Mouse (Mus musculus) large intestine, adult 2 months (tissue): ENCODE measurements around the gene Gm21974. TPM values are rescaled to one million over a fixed set of nuclear protein-coding genes. Genes with fewer than 3 reads are reported as not detected.
"Not testable (repeated sequence)": the region's sequence is repeated elsewhere in the genome, so short reads cannot be mapped to it uniquely, and the experiment has no call there.

Experiments
- DNase-seq: peaks from one replicate; pipeline ENCODE4 v3.0.0-alpha.2; 2012; ENCODE audit warnings: low read depth, low spot score
- WGBS: fragments of 180-500 bp; shearing (Covaris S2); methylation state at CpG from one replicate; pipeline ENCODE4 v1.1.7; 2018; 5-methylcytosine and 5-hydroxymethylcytosine counted together
- polyA plus RNA-seq: library from polyadenylated mRNA; depleted of rRNA; stranded (reverse); fragments of >200 nt; gene quantifications from 2 replicates; pipeline ENCODE4 v1.2.3, GENCODE M21; 2012

The Gm21974 gene
- polyA plus RNA-seq, 1 experiment = not detected

DNA sequence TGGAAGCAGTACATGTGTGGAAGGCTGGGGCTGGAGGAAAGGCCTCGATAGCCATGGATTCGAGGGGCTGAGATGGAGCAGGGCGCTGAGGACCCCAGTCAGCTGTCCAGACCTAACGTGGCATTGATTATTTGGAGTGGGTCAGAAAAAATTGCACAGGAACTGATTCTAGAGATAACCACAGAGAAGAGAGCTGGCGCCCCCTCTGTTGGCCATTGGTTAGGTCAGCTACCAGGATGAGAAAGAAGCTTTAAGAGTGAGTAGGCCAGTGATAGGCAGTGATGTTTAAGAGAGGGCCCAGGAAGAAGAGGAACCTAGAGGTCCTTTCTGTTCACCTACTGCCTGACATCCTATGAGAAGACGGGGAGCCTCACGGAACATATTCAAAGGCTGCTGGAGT is 24.0 kb upstream of the Gm21974 start:
- no peak for DNase-seq
- 81% methylated on average over 7 of the region's 7 CpGs for WGBS

GRCm38 (mm10) chr7:127918203-127918602 is 22.9 kb upstream of the Gm21974 start:
- WGBS = 48% methylated on average over 3 of the region's 3 CpGs

DNA sequence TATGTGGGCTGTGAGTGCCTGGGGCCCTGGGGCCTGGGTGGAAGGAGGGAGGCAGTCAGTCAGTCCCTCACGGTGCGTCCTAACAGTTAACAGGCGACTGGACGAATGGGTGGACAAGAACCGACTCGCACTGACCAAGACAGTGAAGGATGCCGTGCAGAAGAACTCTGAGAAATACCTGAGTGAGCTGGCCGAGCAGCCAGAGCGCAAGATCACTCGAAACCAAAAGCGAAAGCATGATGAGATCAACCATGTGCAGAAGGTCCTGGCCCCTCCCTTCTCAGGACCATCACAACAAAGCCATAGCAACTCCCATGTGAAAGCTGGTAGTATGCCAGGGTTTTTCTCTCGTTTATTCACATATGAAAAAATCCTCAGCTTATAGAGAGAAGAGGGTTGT is 20.0 kb upstream of the Gm21974 start:
- 79% methylated on average over 12 of the region's 12 CpGs for WGBS
- no peak for DNase-seq

More at GRCm38 (mm10) chr7:127918203-127918602, 22.9 kb upstream of the Gm21974 start:
- DNase-seq = no peak

DNA sequence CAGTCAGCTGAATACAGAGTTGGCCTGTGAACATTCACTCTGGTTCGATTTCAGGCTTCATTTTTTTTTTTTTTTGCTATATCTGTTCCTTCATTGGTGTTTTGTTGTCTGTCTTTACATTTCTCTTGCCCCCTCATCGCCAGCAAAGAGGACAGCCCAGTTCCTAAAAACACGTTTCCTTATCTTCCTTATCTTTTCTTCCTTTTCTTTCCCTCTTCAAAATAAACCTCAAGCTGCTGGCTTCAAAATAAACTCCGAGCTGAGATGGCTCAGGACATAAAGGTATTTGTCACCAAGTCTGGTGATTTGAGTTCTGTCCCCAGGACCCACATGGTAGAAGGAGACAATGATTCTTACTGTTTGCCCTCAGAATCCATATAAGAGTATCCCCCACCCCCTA is 17.7 kb upstream of the Gm21974 start:
- DNase-seq = no peak
- WGBS = 6% methylated on average over 4 of the region's 4 CpGs

DNA sequence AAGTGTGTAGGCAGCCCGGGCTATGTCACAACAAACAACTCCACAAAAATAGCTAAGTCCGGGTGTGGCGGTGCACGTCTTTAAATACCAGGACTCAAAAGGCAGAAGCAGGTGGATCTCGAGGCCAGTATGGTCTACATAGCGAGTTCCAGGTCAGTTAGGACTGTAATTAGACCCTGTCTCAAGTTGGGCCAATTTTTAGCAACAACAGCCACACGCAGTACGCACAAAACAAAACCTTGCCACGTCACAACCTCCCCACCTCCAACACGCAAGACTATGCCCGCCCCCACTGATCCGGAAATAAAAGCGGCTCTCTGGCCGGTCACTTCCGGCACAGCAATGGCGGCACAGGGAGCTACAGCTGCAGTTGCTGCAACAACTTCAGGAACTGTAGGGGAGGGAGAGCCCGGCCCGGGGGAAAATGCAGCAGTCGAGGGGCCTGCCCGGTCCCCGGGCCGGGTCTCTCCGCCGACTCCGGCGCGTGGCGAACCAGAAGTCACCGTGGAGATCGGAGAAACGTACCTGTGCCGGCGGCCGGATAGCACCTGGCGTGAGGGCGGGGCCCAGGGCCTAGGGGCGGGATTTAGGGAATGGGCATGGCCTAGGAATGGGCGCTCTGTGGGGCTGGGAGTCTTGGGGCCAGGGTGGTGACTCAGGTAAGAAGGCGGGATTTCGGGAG is 17.1 kb upstream of the Gm21974 start, which contains the start of gene Kat8:
Gene Kat8, plus strand, starts transcription at position 327 of the 682 bp plus-strand sequence.
- DNase-seq = no peak
- under 1% methylated on average over 40 of the region's 40 CpGs for WGBS

DNA sequence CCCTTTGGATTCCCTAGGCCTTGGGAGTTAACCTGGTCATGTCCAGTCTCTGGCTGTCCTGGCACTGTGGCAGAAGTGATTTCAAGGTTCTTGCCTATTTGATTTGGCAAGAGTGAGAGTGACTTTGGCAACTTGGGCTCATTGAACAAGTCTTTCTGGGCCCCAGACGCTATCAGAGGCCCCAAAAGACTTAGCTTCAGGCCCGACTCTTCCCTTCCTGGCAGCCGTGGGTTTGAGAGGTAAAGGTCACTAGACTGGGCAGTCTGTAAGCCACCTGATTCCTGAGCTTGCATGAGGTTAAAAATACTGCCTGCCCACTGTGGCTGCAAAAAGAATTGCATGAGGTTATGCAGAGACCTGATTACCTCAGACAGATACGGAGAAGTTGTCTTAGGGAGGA is 13.4 kb upstream of the Gm21974 start:
- 75% methylated on average over 4 of the region's 4 CpGs for WGBS

GRCm38 (mm10) chr7:127907939-127908338 is 12.7 kb upstream of the Gm21974 start:
- no peak for DNase-seq
- 93% methylated on average over 12 of the region's 12 CpGs for WGBS

More for the DNA sequence above, 13.4 kb upstream of the Gm21974 start:
- DNase-seq = no peak

DNA sequence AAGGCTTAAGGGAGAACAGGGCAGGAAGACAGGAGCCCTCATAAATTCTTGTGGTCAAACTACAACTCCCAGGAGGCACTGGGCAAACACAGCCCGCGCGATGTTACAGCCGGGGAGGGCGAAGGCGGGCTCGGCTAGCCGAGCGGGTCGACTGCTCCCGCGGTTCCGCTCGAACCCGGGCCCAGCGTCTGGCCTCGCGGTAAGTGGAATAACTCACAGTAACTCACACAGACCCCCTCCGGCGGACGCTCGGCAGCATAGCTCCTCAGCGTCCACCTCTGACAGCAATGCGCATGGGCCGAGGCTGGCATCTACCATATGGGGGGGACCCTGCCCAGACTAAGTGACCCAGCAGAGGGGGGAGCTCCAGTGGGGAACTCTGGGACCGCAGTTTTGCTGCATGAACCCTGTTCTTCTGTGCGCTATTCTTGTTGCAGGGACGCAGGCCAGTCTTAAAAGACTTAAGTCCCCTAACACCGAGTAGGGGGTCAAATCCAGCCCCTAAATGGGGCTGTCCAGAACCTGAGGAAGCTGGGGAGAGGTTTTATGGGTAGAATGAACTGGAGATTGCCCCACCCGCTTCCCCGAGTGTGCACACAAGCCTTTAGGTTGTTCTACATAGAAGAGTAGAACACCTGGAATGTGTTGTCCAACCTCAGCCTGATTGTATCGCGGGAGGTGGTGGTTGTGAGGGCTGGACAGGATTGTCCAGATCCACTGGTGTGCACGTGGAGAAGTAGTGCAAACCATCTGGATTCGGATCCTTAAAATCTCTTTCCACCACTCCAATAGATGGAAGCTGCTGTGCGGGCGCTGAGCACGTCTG is 8.9 kb upstream of the Gm21974 start, which contains the start of gene Bckdk:
Gene Bckdk, plus strand, starts transcription at position 112 of the 826 bp plus-strand sequence.
- no peak for DNase-seq
- WGBS = 4% methylated on average over 38 of the region's 38 CpGs

GRCm38 (mm10) chr7:127901772-127902171 is 6.5 kb upstream of the Gm21974 start:
- 93% methylated on average over 2 of the region's 2 CpGs for WGBS
- DNase-seq = no peak

DNA sequence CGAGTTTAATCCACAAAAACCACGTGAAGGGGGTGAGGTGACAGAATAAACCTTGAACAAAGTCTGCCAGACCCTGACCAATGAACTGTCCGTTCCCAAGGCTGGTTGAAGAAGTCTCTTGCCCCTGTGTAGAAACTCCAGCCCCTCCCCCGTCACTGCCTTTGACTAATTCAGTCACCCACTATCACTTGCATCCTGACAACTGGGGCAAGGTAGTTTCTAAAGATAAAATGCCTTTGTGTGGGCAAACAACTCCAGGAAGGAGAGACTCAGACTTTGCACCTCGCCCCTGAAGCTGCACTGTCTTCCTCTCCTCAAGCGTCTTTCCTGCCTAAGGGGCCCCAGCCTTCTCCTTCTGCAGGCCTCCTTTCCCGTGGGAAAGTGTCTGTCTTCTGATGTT is 4.7 kb upstream of the Gm21974 start:
- no peak for DNase-seq
- 19% methylated on average over 7 of the region's 7 CpGs for WGBS

DNA sequence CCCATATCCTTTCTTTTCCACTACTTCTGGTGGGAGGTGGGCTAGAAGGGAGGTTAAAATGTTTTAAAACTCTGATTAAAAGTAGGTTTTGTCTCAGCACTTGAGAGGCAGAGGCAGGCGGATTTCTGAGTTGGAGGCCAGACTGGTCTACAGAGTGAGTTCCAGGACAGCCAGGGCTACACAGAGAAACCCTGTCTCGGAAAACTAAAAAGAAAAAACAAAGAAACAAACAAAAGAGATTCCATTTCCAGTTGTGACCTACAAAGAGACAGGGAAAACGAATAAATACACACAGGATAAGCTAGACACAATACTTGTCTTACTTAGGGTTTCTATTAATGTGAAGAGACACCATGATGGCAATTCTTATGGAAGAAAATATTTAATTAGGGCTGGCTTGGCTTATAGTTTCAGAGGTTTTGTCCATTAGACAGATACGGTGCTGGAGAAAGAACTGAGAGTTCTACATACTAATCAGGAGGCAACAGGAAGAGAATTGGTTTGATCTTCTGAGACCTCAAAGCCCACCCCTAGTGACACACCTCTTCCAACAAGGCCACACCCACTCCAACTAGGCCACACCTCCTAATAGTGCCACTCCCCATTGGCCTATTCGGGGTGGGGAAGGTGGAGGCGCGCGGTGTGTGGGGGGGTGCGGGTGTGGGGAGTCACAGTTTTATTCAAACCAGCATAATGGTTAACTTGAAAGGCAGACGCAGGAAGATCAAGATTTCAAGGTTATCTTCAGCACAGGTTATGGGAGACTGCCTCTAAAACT is 3.1 kb upstream of the Gm21974 start:
- WGBS = 34% methylated on average over 10 of the region's 10 CpGs
- DNase-seq = no peak

DNA sequence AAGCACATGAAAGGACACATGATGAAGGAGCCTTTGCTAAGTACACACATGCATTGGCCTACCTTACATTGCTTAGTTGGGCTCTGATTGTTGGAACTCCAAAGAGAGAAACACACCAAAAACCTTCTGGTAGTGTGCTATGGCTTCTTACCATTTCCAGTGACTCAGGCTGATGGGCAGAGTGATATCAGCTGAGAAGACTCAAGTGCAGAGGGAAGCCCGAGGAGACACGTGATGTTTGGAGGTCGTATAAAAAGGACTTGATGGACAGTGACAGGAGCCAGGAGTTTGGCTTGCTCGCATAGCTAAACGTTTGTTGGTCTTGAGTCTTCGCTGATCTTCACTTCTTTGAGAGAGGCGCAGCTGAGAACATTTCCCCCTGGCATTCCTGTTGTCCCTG is 2.3 kb upstream of the Gm21974 start:
- no peak for DNase-seq
- WGBS = 90% methylated on average over 7 of the region's 7 CpGs

DNA sequence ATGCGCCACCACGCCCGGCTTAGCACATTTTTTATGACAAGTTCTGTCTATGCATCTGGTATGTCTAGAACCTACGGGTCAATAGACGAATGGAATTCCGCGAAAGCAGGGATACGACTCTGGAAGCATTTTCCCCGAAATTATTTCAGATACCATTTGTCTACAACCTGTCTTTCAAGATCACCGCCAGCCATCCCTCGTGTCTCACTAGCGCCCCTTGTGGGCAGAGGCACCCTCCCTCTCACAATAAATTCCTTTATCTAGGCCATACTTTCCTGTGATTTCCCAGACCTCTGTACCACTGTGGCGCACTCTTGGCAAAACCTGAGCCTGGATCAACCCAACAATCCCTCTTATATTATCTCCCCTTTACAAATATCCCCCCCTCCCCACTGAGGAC is 1.1 kb upstream of the Gm21974 start:
- 63% methylated on average over 13 of the region's 13 CpGs for WGBS
- DNase-seq = no peak

DNA sequence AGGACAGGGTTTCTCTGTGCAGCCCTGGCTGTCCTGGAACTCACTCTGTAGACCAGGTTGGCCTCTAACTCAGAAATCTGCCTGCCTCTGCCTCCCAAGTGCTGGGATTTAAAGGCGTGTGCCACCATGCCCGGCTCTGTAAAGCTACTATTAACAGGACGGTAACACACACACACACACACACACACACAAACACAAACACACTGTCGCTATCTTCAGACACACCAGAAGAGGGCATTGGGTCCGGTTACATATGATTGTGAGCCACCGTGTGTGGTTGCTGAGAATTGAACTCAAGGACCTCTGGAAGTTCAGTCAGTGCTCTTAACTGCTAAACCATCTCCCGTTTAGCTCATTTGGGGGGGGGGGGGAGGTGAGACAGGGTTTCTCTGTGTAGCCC is 637 bp upstream of the Gm21974 start:
- DNase-seq = not testable (repeated sequence)
- WGBS = 51% methylated on average over 7 of the region's 7 CpGs

GRCm38 (mm10) chr7:127894480-127894879 is 774 bp downstream of the Gm21974 start:
- no peak for DNase-seq
- 44% methylated on average over 5 of the region's 5 CpGs for whole genome bisulfite sequencing

DNA sequence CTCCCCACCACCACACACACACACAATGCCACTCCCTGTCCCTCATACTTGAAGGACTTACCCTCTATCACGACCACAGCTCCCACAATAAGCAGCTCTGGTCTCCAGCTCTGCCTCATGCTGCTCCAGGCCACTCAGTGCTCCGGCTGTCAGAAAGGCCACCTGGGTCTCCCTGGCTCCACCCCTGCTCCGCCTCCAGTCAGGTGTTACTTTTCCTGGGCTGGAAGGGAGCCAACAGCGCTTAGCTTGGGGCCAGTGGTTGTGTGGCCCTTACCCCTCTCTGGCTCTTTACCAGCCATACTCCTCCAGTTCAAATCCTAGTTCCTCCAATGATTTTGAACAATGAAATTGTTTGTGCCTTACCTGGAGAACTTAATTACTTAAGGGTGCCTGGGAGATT is 4.5 kb downstream of the Gm21974 start, which contains the start of gene Prss53:
Gene Prss53, minus strand, starts transcription at position 173 of the 400 bp plus-strand sequence.
- 15% methylated on average over 4 of the region's 4 CpGs for WGBS
- DNase-seq = no peak

- no peak for DNase-seq
- WGBS = 66% methylated on average over 3 of the region's 3 CpGs
Measured at GRCm38 (mm10) chr7:127888821-127889220, 6.4 kb downstream of the Gm21974 start.

DNA sequence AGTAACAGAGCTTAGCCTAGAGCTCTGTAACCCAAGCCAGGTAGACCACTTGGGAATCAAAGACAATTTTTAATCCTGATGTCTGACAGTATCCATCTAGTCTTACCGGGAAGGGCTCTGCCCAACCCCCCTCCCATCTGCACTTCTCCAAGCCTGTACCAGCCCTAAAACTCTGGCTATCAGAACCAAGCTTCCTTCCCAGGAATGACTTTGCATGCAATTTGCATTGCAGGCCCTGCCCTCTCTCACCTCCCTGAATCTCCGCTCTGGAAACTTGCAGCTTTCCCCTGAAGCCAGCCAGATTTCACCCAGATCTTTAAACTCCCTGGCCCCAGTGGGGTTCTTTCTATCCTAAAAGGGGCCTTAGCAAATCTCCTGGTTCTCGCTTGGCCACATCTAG is 7.5 kb downstream of the Gm21974 start:
- WGBS = 90% methylated on average over 3 of the region's 3 CpGs
- DNase-seq = no peak

DNA sequence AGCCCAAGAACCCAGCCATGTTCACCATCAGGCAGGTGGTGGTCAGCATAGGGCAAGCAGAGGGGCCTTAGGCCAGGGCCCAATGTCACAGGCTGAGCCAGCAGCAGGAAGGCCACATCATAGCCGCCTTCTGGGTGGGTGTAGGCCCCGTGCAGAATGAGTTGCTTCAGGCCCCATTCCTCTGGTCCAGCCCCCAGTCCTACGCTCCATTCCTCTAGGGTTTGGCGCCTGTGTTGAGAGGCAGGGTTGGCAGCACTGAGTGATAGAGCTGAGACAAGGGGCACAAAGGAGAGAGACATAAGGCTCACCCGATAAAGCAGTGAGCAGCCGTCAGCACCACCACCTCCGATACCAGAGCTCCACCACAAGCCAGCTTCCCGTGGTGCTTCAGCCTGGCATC is 8.1 kb downstream of the Gm21974 start:
- 91% methylated on average over 8 of the region's 8 CpGs for WGBS

GRCm38 (mm10) chr7:127886551-127886950 is 8.7 kb downstream of the Gm21974 start:
- WGBS = 88% methylated on average over 6 of the region's 6 CpGs

More for the DNA sequence above, 8.1 kb downstream of the Gm21974 start:
- no peak for DNase-seq

More at GRCm38 (mm10) chr7:127886551-127886950, 8.7 kb downstream of the Gm21974 start:
- DNase-seq = no peak
